Mouse (Mus musculus): ENCODE results near the gene Tat. TPM values are rescaled to one million over a fixed set of nuclear protein-coding genes. Genes with fewer than 3 reads are reported as not detected.

The Tat gene
- total and polyA plus RNA-seq, 3 experiments: 0.22 TPM; not detected in 2

DNA sequence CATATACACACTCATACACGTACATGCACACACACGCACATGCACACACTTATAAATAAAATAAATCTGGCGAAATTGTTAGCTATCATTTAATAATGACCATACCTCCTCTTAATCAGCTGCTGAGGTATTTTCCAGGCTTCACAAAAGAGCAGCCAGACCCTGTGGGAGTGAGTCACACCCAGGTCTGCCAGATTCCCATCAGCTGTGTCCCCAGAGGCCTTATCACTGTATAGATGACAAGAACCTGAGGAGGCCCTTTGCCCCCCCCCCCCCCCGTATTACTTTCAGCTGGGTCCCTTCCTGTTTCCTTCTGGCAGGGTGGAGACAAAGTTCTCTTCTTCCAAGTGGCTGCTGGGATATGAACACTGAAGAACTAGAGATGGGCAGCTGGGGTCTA is 50.3 kb downstream of the Tat start:
- ATAC-seq (ENCODE audit: extremely low read depth, insufficient number of reproducible peaks, low FRiP score, poor library complexity, severe bottlenecking) (no peak), DNase-seq (ENCODE audit: low spot score) (no peak)
- Histone ChIP-seq H3K36me3 (replicated peaks) (no peaks in the 10 kb centered on the region), H3K4me1 (ENCODE audit: insufficient read depth, low read depth, low read length) (no peaks in the 10 kb centered on the region), H3K4me3 (ENCODE audit: low read depth, low read length) (no peak overlapping the region), H3K9me3 (replicated peaks) (peaks cover 25% of the 10 kb centered on the region), H3K27me3 (ENCODE audit: insufficient read depth, low read length) (no peaks in the 10 kb centered on the region)
- TF ChIP-seq POLR2AphosphoS5 (IDR thresholded peaks at IDR 0.05; ENCODE audit: insufficient replicate concordance, low read depth, low read length) (no peak), TAL1 (conservative IDR thresholded peaks at IDR 0.05; ENCODE audit: low read depth, low read length) (no peak), GATA1 (IDR thresholded peaks at IDR 0.05; ENCODE audit: borderline replicate concordance, low read length) (no peak), CTCF (IDR thresholded peaks at IDR 0.05; ENCODE audit: low read depth, low read length) (no peak), GATA2 (IDR thresholded peaks at IDR 0.05; ENCODE audit: borderline replicate concordance, low read depth, low read length) (no peak)

Other genes starting within 250 kb of the Tat start
- gene Ap1g1, start 211.9 kb upstream of the Tat start, total RNA-seq (2014; fragmentation: Nextera tagmentation): 114 and 127 TPM in 2 replicates
- 76.0 and 87.5 TPM in 2 replicates for gene Ap1g1, start 211.9 kb upstream of the Tat start, total RNA-seq (2017)
- 49.3 and 73.7 TPM in 2 replicates for gene Ap1g1, start 211.9 kb upstream of the Tat start, polyA plus RNA-seq (2012)
- gene Phlpp2, start 121.9 kb upstream of the Tat start, total RNA-seq (2014; fragmentation: Nextera tagmentation): 9.5 and 15.0 TPM in 2 replicates
- gene Phlpp2, start 121.9 kb upstream of the Tat start, total RNA-seq (2017): 4.8 and 6.5 TPM in 2 replicates
- 2.9 and 3.7 TPM in 2 replicates for gene Phlpp2, start 121.9 kb upstream of the Tat start, polyA plus RNA-seq (2012)
- gene Marveld3, start 28.2 kb upstream of the Tat start, total RNA-seq (2014; fragmentation: Nextera tagmentation): not detected in 2 replicates
- gene Marveld3, start 28.2 kb upstream of the Tat start, total RNA-seq (2017): 0.16 TPM in 1 of 2 replicates, not detected in the other
- gene Marveld3, start 28.2 kb upstream of the Tat start, polyA plus RNA-seq (2012): not detected in 2 replicates
- not detected in 2 replicates for gene Chst4, start 49.3 kb downstream of the Tat start, total RNA-seq (2014; fragmentation: Nextera tagmentation)
- gene Chst4, start 49.3 kb downstream of the Tat start, total RNA-seq (2017): not detected in 2 replicates
- gene Chst4, start 49.3 kb downstream of the Tat start, polyA plus RNA-seq (2012): not detected in 2 replicates
- not detected in 2 replicates for gene Zfp612, start 89.3 kb downstream of the Tat start, total RNA-seq (2014; fragmentation: Nextera tagmentation)
- gene Zfp612, start 89.3 kb downstream of the Tat start, total RNA-seq (2017): 0.12 and 0.44 TPM in 2 replicates
- not detected in 2 replicates for gene Zfp612, start 89.3 kb downstream of the Tat start, polyA plus RNA-seq (2012)
- gene Gm21964, start 110.8 kb downstream of the Tat start, total RNA-seq (2014; fragmentation: Nextera tagmentation): not detected in 2 replicates
- 0.12 TPM in 1 of 2 replicates, not detected in the other for gene Gm21964, start 110.8 kb downstream of the Tat start, total RNA-seq (2017)
- gene Gm21964, start 110.8 kb downstream of the Tat start, polyA plus RNA-seq (2012): not detected in 2 replicates
- gene Gm17720, start 112.3 kb downstream of the Tat start, total RNA-seq (2014; fragmentation: Nextera tagmentation): not detected in 2 replicates
- gene Gm17720, start 112.3 kb downstream of the Tat start, total RNA-seq (2017): not detected in 2 replicates
- gene Gm17720, start 112.3 kb downstream of the Tat start, polyA plus RNA-seq (2012): not detected in 2 replicates
- not detected in 2 replicates for gene Calb2, start 177.8 kb downstream of the Tat start, total RNA-seq (2014; fragmentation: Nextera tagmentation)
- not detected in 2 replicates for gene Calb2, start 177.8 kb downstream of the Tat start, total RNA-seq (2017)
- gene Calb2, start 177.8 kb downstream of the Tat start, polyA plus RNA-seq (2012): not detected in 2 replicates
- 10.5 and 12.2 TPM in 2 replicates for gene Cmtr2, start 225.2 kb downstream of the Tat start, total RNA-seq (2014; fragmentation: Nextera tagmentation)
- gene Cmtr2, start 225.2 kb downstream of the Tat start, total RNA-seq (2017): 14.4 and 17.1 TPM in 2 replicates
- 1.3 and 1.5 TPM in 2 replicates for gene Cmtr2, start 225.2 kb downstream of the Tat start, polyA plus RNA-seq (2012)